Mouse (Mus musculus) heart, embryonic 15.5 days (tissue): ENCODE data around the gene Neurl1b. TPM values are rescaled to one million over a fixed set of nuclear protein-coding genes. Genes with fewer than 3 reads are reported as not detected.

Source experiments
- ATAC-seq: fragments of 200-750 bp; cut with Nextera tagmentation; replicated peaks from 2 replicates; pipeline ENCODE4 v1.8.0; 2017; ENCODE audit warnings: low read depth, moderate TSS enrichment; ENCODE audit not compliant: insufficient number of reproducible peaks, insufficient read depth, low FRiP score
- H3K27ac ChIP-seq: fragments of 300-500 bp; sonication (generic); 2 replicates; pipeline ENCODE4 v1.5.1; 2015; ENCODE audit warnings: mild to moderate bottlenecking, inconsistent platforms
- H3K27me3 ChIP-seq: fragments of 300-500 bp; sonication (generic); 2 replicates; pipeline ENCODE4 v1.6.1; 2015; ENCODE audit warnings: inconsistent platforms
- H3K36me3 ChIP-seq: fragments of 300-500 bp; sonication (generic); 2 replicates; pipeline ENCODE4 v1.6.1; 2015; ENCODE audit warnings: mild to moderate bottlenecking, inconsistent platforms
- H3K4me1 ChIP-seq: fragments of 300-500 bp; sonication (generic); replicated peaks from 2 replicates; pipeline ENCODE4 v1.6.1; 2015; ENCODE audit warnings: inconsistent platforms
- H3K4me2 ChIP-seq: fragments of 300-500 bp; sonication (generic); 2 replicates; pipeline ENCODE4 v1.6.1; 2015; ENCODE audit warnings: inconsistent platforms, mild to moderate bottlenecking, moderate library complexity
- H3K4me3 ChIP-seq: fragments of 300-500 bp; sonication (generic); 2 replicates; pipeline ENCODE4 v1.5.1; 2015; ENCODE audit warnings: mild to moderate bottlenecking, inconsistent platforms
- H3K9ac ChIP-seq: fragments of 300-500 bp; sonication (generic); 2 replicates; pipeline ENCODE4 v1.6.1; 2015; ENCODE audit warnings: mild to moderate bottlenecking, inconsistent platforms
- H3K9me3 ChIP-seq: fragments of 300-500 bp; sonication (generic); replicated peaks from 2 replicates; pipeline ENCODE4 v1.6.1; 2016; ENCODE audit warnings: inconsistent platforms
- WGBS: fragments of 180-500 bp; shearing (Covaris S2); methylation state at CpG from one replicate; pipeline ENCODE4 v1.1.7; 2015; ENCODE audit warnings: mixed read lengths; 5-methylcytosine and 5-hydroxymethylcytosine counted together
- polyA plus RNA-seq: library from polyadenylated mRNA; unstranded; fragments of >200 nt; fragmentation: Nextera tagmentation; extraction: Ambion mirVana; gene quantifications from 2 replicates; pipeline ENCODE4 v1.2.1, GENCODE M21; 2015

Neurl1b gene
- polyA plus RNA-seq, 1 experiment from 2014 or later: 2.7 TPM

- Histone ChIP-seq H3K4me3 (no peak overlapping the region), H3K9me3 (0 out of 2 replicates have a peak, but pooled peaks cover 4% of the 10 kb centered on the region), H3K9ac (no peak overlapping the region), H3K27me3 (no peaks in the 10 kb centered on the region), H3K27ac (no peak overlapping the region), H3K36me3 (no peaks in the 10 kb centered on the region), H3K4me2 (no peak overlapping the region), H3K4me1 (peaks cover 25% of the 10 kb centered on the region)
- WGBS: 82% methylated on average over 4 of the region's 4 CpGs
- ATAC-seq: no peak
Observed at GRCm38 (mm10) chr17:26494642-26495468, 80.2 kb downstream of the Neurl1b start.

Other genes starting within 250 kb of the Neurl1b start
- 0.25 and 0.76 TPM in 2 replicates for gene Pdia2, start 215.7 kb upstream of the Neurl1b start, polyA plus RNA-seq
- 4.5 and 5.7 TPM in 2 replicates for gene Rgs11, start 211.9 kb upstream of the Neurl1b start, polyA plus RNA-seq
- gene Arhgdig, start 207.0 kb upstream of the Neurl1b start, polyA plus RNA-seq: 3.7 and 6.0 TPM in 2 replicates
- gene Fam234a, start 170.6 kb upstream of the Neurl1b start, polyA plus RNA-seq: 44.3 and 47.5 TPM in 2 replicates
- 53.4 and 55.3 TPM in 2 replicates for gene Luc7l, start 161.9 kb upstream of the Neurl1b start, polyA plus RNA-seq
- gene Ergic1, start 146.7 kb downstream of the Neurl1b start, polyA plus RNA-seq: 75.0 and 92.0 TPM in 2 replicates
- gene Dusp1, start 147.3 kb downstream of the Neurl1b start, polyA plus RNA-seq: 30.8 and 38.1 TPM in 2 replicates
- gene Atp6v0e, start 248.4 kb downstream of the Neurl1b start, polyA plus RNA-seq: 197 and 200 TPM in 2 replicates